Mouse (Mus musculus): Measurements from ENCODE around the gene Guca2a. TPM values are rescaled to one million over a fixed set of nuclear protein-coding genes. Genes with fewer than 3 reads are reported as not detected.

Gene Guca2a
- polyA plus RNA-seq (2016; fragmentation: Nextera tagmentation; extraction: Ambion mirVana), result not detected in 2 replicates

- H3K27me3 ChIP-seq, result no peaks in the 10 kb centered on the region
- no peak for ATAC-seq (ENCODE audit: insufficient number of reproducible peaks, insufficient read depth, low FRiP score, low TSS enrichment, low read depth)
- WGBS, result 70% methylated on average over 4 of the region's 4 CpGs
- no peaks in the 10 kb centered on the region for H3K9me3 ChIP-seq
- no peak within 1 kb of the TSS for H3K27ac ChIP-seq
- H3K36me3 ChIP-seq, result no peaks in the 10 kb centered on the region
- H3K9ac ChIP-seq (replicated peaks), result no peak within 1 kb of the TSS
- peaks cover 14% of the 10 kb centered on the region for H3K4me1 ChIP-seq (replicated peaks)
- H3K4me3 ChIP-seq (replicated peaks), result no peak within 1 kb of the TSS
- H3K4me2 ChIP-seq, result no peak within 1 kb of the TSS
Observed at GRCm38 (mm10) chr4:119637176-119637845, at the start of gene Guca2a. TSS of gene Guca2a (plus strand) at chr4:119637704.

GRCm38 (mm10) chr4:119588037-119588436, 49.5 kb upstream of the Guca2a start:
- no peak overlapping the region for H3K4me3 ChIP-seq (replicated peaks)
- H3K4me2 ChIP-seq, result no peak overlapping the region
- 90% methylated on average over 2 of the region's 2 CpGs for WGBS
- no peak overlapping the region for H3K27ac ChIP-seq
- no peaks in the 10 kb centered on the region for H3K27me3 ChIP-seq
- H3K4me1 ChIP-seq (replicated peaks), result no peaks in the 10 kb centered on the region
- H3K36me3 ChIP-seq, result peaks cover 24% of the 10 kb centered on the region
- no peak overlapping the region for H3K9ac ChIP-seq (replicated peaks)
- H3K9me3 ChIP-seq, result 0 out of 2 replicates have a peak, but pooled peaks cover 4% of the 10 kb centered on the region
- no peak for ATAC-seq (ENCODE audit: insufficient number of reproducible peaks, insufficient read depth, low FRiP score, low TSS enrichment, low read depth)

GRCm38 (mm10) chr4:119589423-119589822, 48.1 kb upstream of the Guca2a start:
- H3K4me3 ChIP-seq (replicated peaks), result no peak overlapping the region
- no peaks in the 10 kb centered on the region for H3K27me3 ChIP-seq
- H3K4me1 ChIP-seq (replicated peaks), result no peaks in the 10 kb centered on the region
- peaks cover 24% of the 10 kb centered on the region for H3K36me3 ChIP-seq
- H3K27ac ChIP-seq, result no peak overlapping the region
- 0 out of 2 replicates have a peak, but pooled peaks cover 4% of the 10 kb centered on the region for H3K9me3 ChIP-seq
- WGBS, result 89% methylated on average over 2 of the region's 2 CpGs
- no peak overlapping the region for H3K4me2 ChIP-seq
- ATAC-seq (ENCODE audit: insufficient number of reproducible peaks, insufficient read depth, low FRiP score, low TSS enrichment, low read depth), result no peak
- H3K9ac ChIP-seq (replicated peaks), result no peak overlapping the region

GRCm38 (mm10) chr4:119590027-119590426, 47.5 kb upstream of the Guca2a start:
- H3K4me2 ChIP-seq, result no peak overlapping the region
- no peak overlapping the region for H3K9ac ChIP-seq (replicated peaks)
- H3K36me3 ChIP-seq, result peaks cover 24% of the 10 kb centered on the region
- 86% methylated on average over 1 of the region's 1 CpGs for WGBS
- no peak for ATAC-seq (ENCODE audit: insufficient number of reproducible peaks, insufficient read depth, low FRiP score, low TSS enrichment, low read depth)
- H3K9me3 ChIP-seq, result 0 out of 2 replicates have a peak, but pooled peaks cover 4% of the 10 kb centered on the region
- H3K4me3 ChIP-seq (replicated peaks), result no peak overlapping the region
- H3K27me3 ChIP-seq, result no peaks in the 10 kb centered on the region
- H3K4me1 ChIP-seq (replicated peaks), result no peaks in the 10 kb centered on the region
- no peak overlapping the region for H3K27ac ChIP-seq

GRCm38 (mm10) chr4:119592479-119592878, 45.0 kb upstream of the Guca2a start:
- Histone ChIP-seq H3K9me3 (no peaks in the 10 kb centered on the region), H3K4me3 (replicated peaks) (no peak overlapping the region), H3K4me2 (no peak overlapping the region), H3K27me3 (no peaks in the 10 kb centered on the region), H3K4me1 (replicated peaks) (no peaks in the 10 kb centered on the region), H3K36me3 (peaks cover 6% of the 10 kb centered on the region), H3K27ac (no peak overlapping the region), H3K9ac (replicated peaks) (no peak overlapping the region)
- ATAC-seq (ENCODE audit: insufficient number of reproducible peaks, insufficient read depth, low FRiP score, low TSS enrichment, low read depth), result no peak
- 76% methylated on average over 3 of the region's 3 CpGs for WGBS

- no peak overlapping the region for H3K4me2 ChIP-seq
- 94% methylated on average over 14 of the region's 14 CpGs for WGBS
- no peaks in the 10 kb centered on the region for H3K4me1 ChIP-seq (replicated peaks)
- no peaks in the 10 kb centered on the region for H3K27me3 ChIP-seq
- no peaks in the 10 kb centered on the region for H3K9me3 ChIP-seq
- no peaks in the 10 kb centered on the region for H3K36me3 ChIP-seq
- H3K9ac ChIP-seq (replicated peaks), result no peak overlapping the region
- H3K4me3 ChIP-seq (replicated peaks), result no peak overlapping the region
- no peak overlapping the region for H3K27ac ChIP-seq
- no peak for ATAC-seq (ENCODE audit: insufficient number of reproducible peaks, insufficient read depth, low FRiP score, low TSS enrichment, low read depth)
Observed at GRCm38 (mm10) chr4:119594331-119594730, 43.2 kb upstream of the Guca2a start.

GRCm38 (mm10) chr4:119599605-119600004, 37.9 kb upstream of the Guca2a start:
- Histone ChIP-seq H3K27ac (no peak overlapping the region), H3K27me3 (no peaks in the 10 kb centered on the region), H3K4me1 (replicated peaks) (no peaks in the 10 kb centered on the region), H3K4me3 (replicated peaks) (no peak overlapping the region), H3K9ac (replicated peaks) (no peak overlapping the region), H3K9me3 (no peaks in the 10 kb centered on the region), H3K36me3 (peaks cover 18% of the 10 kb centered on the region), H3K4me2 (no peak overlapping the region)
- ATAC-seq (ENCODE audit: insufficient number of reproducible peaks, insufficient read depth, low FRiP score, low TSS enrichment, low read depth), result no peak
- 73% methylated on average over 1 of the region's 1 CpGs for WGBS

GRCm38 (mm10) chr4:119609488-119609887, 28.0 kb upstream of the Guca2a start:
- Histone ChIP-seq H3K36me3 (peaks cover 18% of the 10 kb centered on the region), H3K27me3 (no peaks in the 10 kb centered on the region), H3K9me3 (0 out of 2 replicates have a peak, but pooled peaks cover 5% of the 10 kb centered on the region), H3K27ac (no peak overlapping the region), H3K9ac (replicated peaks) (no peak overlapping the region), H3K4me2 (no peak overlapping the region), H3K4me3 (replicated peaks) (no peak overlapping the region), H3K4me1 (replicated peaks) (no peaks in the 10 kb centered on the region)
- 85% methylated on average over 1 of the region's 1 CpGs for WGBS
- ATAC-seq (ENCODE audit: insufficient number of reproducible peaks, insufficient read depth, low FRiP score, low TSS enrichment, low read depth), result no peak

- ATAC-seq (ENCODE audit: insufficient number of reproducible peaks, insufficient read depth, low FRiP score, low TSS enrichment, low read depth), result no peak
- 79% methylated on average over 1 of the region's 1 CpGs for WGBS
Observed at GRCm38 (mm10) chr4:119614078-119614477, 23.4 kb upstream of the Guca2a start.

GRCm38 (mm10) chr4:119614724-119615123, 22.8 kb upstream of the Guca2a start:
- Histone ChIP-seq H3K27ac (no peak overlapping the region), H3K36me3 (peaks cover 19% of the 10 kb centered on the region; the same call in 1 of the 2 replicates), H3K9ac (replicated peaks) (no peak overlapping the region), H3K4me1 (replicated peaks) (peaks cover 13% of the 10 kb centered on the region), H3K27me3 (no peaks in the 10 kb centered on the region), H3K9me3 (no peaks in the 10 kb centered on the region), H3K4me3 (replicated peaks) (no peak overlapping the region), H3K4me2 (no peak overlapping the region)
- ATAC-seq (ENCODE audit: insufficient number of reproducible peaks, insufficient read depth, low FRiP score, low TSS enrichment, low read depth), result no peak
- WGBS, result 84% methylated on average over 4 of the region's 4 CpGs

More at GRCm38 (mm10) chr4:119614078-119614477, 23.4 kb upstream of the Guca2a start:
- no peaks in the 10 kb centered on the region for H3K9me3 ChIP-seq
- H3K27ac ChIP-seq, result no peak overlapping the region
- peaks cover 16% of the 10 kb centered on the region; the same call in 1 of the 2 replicates for H3K36me3 ChIP-seq
- H3K4me3 ChIP-seq (replicated peaks), result no peak overlapping the region
- H3K9ac ChIP-seq (replicated peaks), result no peak overlapping the region
- peaks cover 8% of the 10 kb centered on the region for H3K4me1 ChIP-seq (replicated peaks)
- H3K4me2 ChIP-seq, result no peak overlapping the region
- H3K27me3 ChIP-seq, result no peaks in the 10 kb centered on the region

- H3K27me3 ChIP-seq, result no peaks in the 10 kb centered on the region
- H3K36me3 ChIP-seq, result peaks cover 78% of the 10 kb centered on the region
- H3K4me3 ChIP-seq (replicated peaks), result no peak overlapping the region
- no peaks in the 10 kb centered on the region for H3K9me3 ChIP-seq
- H3K4me2 ChIP-seq, result no peak overlapping the region
- peaks cover 5% of the 10 kb centered on the region; the same call in 1 of the 2 replicates for H3K4me1 ChIP-seq (replicated peaks)
- no peak overlapping the region for H3K9ac ChIP-seq (replicated peaks)
- ATAC-seq (ENCODE audit: insufficient number of reproducible peaks, insufficient read depth, low FRiP score, low TSS enrichment, low read depth), result no peak
- H3K27ac ChIP-seq, result no peak overlapping the region
- 84% methylated on average over 7 of the region's 7 CpGs for WGBS
Observed at GRCm38 (mm10) chr4:119626081-119626645, 11.3 kb upstream of the Guca2a start.

Data from limb, embryonic 12.5 days (tissue).